Mouse (Mus musculus) stomach, embryonic 15.5 days (tissue): ENCODE results near the gene Gpr149. TPM values are rescaled to one million over a fixed set of nuclear protein-coding genes. Genes with fewer than 3 reads are reported as not detected.

Experiments used
- ATAC-seq: fragments of 200-750 bp; cut with Nextera tagmentation; 2 replicates; pipeline ENCODE4 v1.8.0; 2017; ENCODE audit warnings: low read depth, moderate number of reproducible peaks, moderate TSS enrichment; ENCODE audit not compliant: insufficient read depth, low FRiP score
- H3K27ac ChIP-seq: fragments of 300-500 bp; sonication (generic); 2 replicates; pipeline ENCODE4 v1.5.1; 2015; ENCODE audit warnings: mild to moderate bottlenecking, inconsistent platforms
- H3K27me3 ChIP-seq: fragments of 300-500 bp; sonication (generic); replicated peaks from 2 replicates; pipeline ENCODE4 v1.6.1; 2015; ENCODE audit warnings: inconsistent platforms
- H3K36me3 ChIP-seq: fragments of 300-500 bp; sonication (generic); 2 replicates; pipeline ENCODE4 v1.6.1; 2015; ENCODE audit warnings: inconsistent platforms
- H3K4me1 ChIP-seq: fragments of 300-500 bp; sonication (generic); 2 replicates; pipeline ENCODE4 v1.6.1; 2015; ENCODE audit warnings: inconsistent platforms
- H3K4me2 ChIP-seq: fragments of 300-500 bp; sonication (generic); 2 replicates; pipeline ENCODE4 v1.6.1; 2015; ENCODE audit warnings: mild to moderate bottlenecking, inconsistent platforms
- H3K4me3 ChIP-seq: fragments of 300-500 bp; sonication (generic); replicated peaks from 2 replicates; pipeline ENCODE4 v1.5.1; 2015; ENCODE audit warnings: inconsistent platforms
- H3K9ac ChIP-seq: fragments of 300-500 bp; sonication (generic); 2 replicates; pipeline ENCODE4 v1.6.1; 2015; ENCODE audit warnings: inconsistent platforms
- H3K9me3 ChIP-seq: fragments of 300-500 bp; sonication (generic); 2 replicates; pipeline ENCODE4 v1.6.1; 2016; ENCODE audit warnings: inconsistent platforms
- WGBS: fragments of 180-500 bp; shearing (Covaris S2); methylation state at CpG from one replicate; pipeline ENCODE4 v1.1.7; 2015; 5-methylcytosine and 5-hydroxymethylcytosine counted together
- polyA plus RNA-seq: library from polyadenylated mRNA; unstranded; fragments of >200 nt; fragmentation: Nextera tagmentation; extraction: Ambion mirVana; gene quantifications from 2 replicates; pipeline ENCODE4 v1.2.1, GENCODE M21; 2015

Gpr149 gene
- 0.05 and 0.13 TPM in 2 replicates for polyA plus RNA-seq

DNA sequence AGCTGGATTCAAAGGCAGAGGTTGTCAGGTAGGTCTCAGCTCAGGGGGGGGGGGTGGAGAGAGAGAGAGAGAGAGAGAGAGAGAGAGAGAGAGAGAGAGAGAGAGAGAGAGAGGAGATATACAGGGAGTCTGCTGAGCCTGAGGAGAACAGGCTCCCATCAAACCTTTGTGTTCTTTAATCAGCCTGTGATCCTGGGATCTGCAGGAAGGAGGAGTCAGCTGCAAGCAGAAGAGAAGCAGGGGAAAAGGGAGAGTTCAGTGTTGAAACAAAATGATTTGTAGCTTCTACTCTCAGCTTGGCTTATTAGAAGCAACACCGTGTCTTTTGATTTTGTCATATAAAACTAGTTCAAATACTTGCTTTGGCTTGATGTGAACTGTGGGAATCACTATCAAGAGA is at the start of gene Gpr149:
Gene Gpr149 (minus strand): TSS at position 168 of the 400 bp plus-strand sequence.
- peak within 1 kb of the TSS; percentile 38 for H3K4me3 ChIP-seq
- no peak within 1 kb of the TSS for H3K9ac ChIP-seq
- peaks cover 7% of the 10 kb centered on the region; the same call in 1 of the 2 replicates for H3K27me3 ChIP-seq
- 64% methylated on average over 1 of the region's 1 CpGs for WGBS
- ATAC-seq: no peak
- H3K27ac ChIP-seq: no peak within 1 kb of the TSS
- peak within 1 kb of the TSS; percentile 77 for H3K4me2 ChIP-seq
- H3K4me1 ChIP-seq: no peaks in the 10 kb centered on the region
- no peaks in the 10 kb centered on the region for H3K9me3 ChIP-seq
- no peaks in the 10 kb centered on the region for H3K36me3 ChIP-seq

DNA sequence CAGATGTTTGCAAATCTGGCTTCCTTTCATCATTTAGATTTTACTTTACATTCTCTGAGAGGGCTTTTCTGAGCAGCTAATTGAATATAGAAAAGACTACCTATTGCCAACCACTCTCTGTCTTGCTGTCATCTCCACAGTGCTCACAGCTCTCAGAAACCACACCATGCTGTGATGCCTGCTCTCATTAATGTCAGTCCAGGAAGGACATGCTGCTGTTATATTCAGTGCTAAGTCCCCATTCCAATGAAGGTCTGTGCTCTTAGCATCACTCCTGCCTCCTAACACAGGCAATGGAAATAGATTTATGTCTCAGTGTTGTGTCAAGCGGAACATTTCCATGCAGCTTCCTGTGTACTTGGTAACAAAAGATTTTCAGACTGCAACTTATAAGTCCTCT is 45.6 kb upstream of the Gpr149 start:
- H3K9me3 ChIP-seq: no peaks in the 10 kb centered on the region
- H3K4me2 ChIP-seq: no peak overlapping the region
- 80% methylated on average over 1 of the region's 1 CpGs for WGBS
- H3K27me3 ChIP-seq: no peaks in the 10 kb centered on the region
- no peaks in the 10 kb centered on the region for H3K4me1 ChIP-seq
- no peaks in the 10 kb centered on the region for H3K36me3 ChIP-seq
- H3K9ac ChIP-seq: no peak overlapping the region
- H3K27ac ChIP-seq: no peak overlapping the region
- ATAC-seq: no peak
- H3K4me3 ChIP-seq: no peak overlapping the region

DNA sequence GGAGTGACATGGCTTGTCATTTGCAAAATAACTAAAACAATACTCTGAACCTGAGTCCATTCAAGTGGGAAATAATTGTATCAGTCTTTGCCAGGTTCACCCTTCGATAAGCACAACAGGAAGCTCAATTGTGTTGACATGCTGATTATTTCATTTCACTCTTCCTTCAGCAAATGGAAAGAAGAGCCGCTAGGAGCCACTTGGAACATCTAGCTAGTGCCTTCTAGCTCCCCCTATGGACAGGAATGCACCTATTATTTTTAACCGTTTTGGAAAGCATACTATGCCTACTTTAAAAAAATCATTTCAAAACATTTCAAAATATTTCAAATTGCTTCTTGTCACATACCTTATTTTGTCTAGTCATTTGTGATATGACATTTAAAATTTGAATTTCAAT is 5.9 kb upstream of the Gpr149 start:
- 57% methylated on average over 3 of the region's 3 CpGs for WGBS
- Histone ChIP-seq H3K9me3 (no peaks in the 10 kb centered on the region), H3K9ac (no peak overlapping the region), H3K27me3 (no peaks in the 10 kb centered on the region), H3K4me2 (no peak overlapping the region), H3K27ac (no peak overlapping the region), H3K36me3 (no peaks in the 10 kb centered on the region), H3K4me1 (no peaks in the 10 kb centered on the region), H3K4me3 (no peak overlapping the region)
- ATAC-seq: no peak

DNA sequence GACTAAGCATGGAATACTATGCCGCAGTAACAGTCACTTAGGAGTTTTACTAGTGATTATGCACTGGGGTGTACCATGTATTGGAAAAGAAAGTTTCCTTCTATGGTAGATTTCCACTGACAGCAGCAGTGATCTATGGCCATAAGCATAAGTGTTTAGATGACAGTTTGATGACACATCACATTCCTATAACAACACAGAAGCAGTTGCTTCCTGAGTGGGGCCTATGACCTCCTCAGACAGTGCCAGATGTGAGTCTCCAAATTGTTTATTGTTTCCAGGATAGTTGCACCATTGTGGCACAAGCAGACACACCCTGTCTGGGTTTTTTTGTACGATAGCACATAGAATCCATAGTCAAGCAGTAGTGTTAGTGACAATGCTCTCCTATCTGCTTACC is 991 bp upstream of the Gpr149 start:
- WGBS: 77% methylated on average over 2 of the region's 2 CpGs
- Histone ChIP-seq H3K9me3 (no peaks in the 10 kb centered on the region), H3K4me2 (no peak overlapping the region), H3K4me3 (no peak overlapping the region), H3K4me1 (no peaks in the 10 kb centered on the region), H3K36me3 (no peaks in the 10 kb centered on the region), H3K27me3 (peaks cover 7% of the 10 kb centered on the region; the same call in 1 of the 2 replicates), H3K27ac (no peak overlapping the region), H3K9ac (no peak overlapping the region)
- no peak for ATAC-seq

DNA sequence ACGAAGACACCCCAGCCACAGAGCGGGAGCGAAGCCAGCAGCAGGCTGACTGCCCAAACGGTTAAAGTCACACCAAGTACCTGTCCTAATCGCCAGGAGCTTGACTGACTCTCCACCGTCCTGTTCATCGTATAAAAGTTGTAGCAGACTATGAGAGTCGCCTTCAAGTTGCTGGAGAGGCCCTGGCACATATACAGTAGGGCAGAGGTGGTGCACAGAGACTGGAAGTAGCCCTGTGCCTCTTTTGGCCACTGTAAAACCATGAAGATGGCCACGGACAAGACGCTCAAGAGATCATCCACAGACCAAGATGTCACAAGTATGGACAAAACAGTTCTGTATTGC is 921 bp downstream of the Gpr149 start:
- no peaks in the 10 kb centered on the region for H3K9me3 ChIP-seq
- no peaks in the 10 kb centered on the region for H3K4me1 ChIP-seq
- H3K27ac ChIP-seq: no peak overlapping the region
- H3K4me3 ChIP-seq: peak overlapping the region; percentile 38
- H3K4me2 ChIP-seq: peak overlapping the region; percentile 77
- peaks cover 7% of the 10 kb centered on the region; the same call in 1 of the 2 replicates for H3K27me3 ChIP-seq
- H3K36me3 ChIP-seq: no peaks in the 10 kb centered on the region
- no peak for ATAC-seq
- 17% methylated on average over 10 of the region's 10 CpGs for WGBS
- no peak overlapping the region for H3K9ac ChIP-seq

DNA sequence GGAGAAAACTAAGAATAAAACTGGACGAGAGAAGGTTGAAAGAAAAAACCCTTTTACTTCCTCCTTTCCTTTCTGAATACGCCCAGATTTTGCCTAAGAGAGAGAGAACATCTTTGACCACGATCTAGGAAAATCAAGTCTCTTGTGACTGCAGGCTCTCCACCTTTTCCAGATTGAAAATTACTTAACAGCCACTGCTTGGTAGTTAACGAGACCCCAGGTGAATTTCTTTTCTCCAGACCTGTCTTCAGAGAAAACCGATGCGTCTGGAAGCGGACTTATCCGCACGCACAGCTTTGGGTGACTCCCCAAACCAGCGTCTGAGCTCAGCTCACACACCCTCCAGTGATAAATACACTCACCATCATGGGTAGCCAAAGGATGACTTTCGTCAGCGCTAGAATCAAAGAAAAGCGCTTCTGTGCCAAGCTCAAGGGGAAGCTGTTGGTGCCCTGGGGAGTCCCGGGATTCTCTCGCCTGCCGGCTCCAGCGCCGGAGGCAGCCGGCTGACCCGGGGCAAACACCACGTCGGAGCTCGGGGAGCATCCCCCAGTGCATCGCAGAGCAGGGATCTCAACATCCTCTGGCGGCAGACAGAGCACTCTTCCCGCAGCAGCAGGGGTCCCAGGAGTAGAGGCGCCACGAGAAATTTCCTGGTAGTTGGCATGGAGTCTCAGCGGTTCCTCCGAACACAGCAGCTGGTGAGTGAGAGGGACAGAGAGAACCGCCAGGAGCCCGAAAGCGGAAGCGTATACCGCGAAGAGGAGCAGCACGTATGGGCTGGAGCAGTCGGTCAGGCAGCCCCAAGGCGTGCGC is 1.5 kb downstream of the Gpr149 start:
- no peaks in the 10 kb centered on the region for H3K4me1 ChIP-seq
- no peak for ATAC-seq
- H3K9me3 ChIP-seq: no peaks in the 10 kb centered on the region
- no peaks in the 10 kb centered on the region for H3K36me3 ChIP-seq
- H3K4me3 ChIP-seq: peak overlapping the region; percentile 38
- H3K4me2 ChIP-seq: peak overlapping the region; percentile 77
- WGBS: under 1% methylated on average over 40 of the region's 40 CpGs
- no peak overlapping the region for H3K9ac ChIP-seq
- H3K27ac ChIP-seq: no peak overlapping the region
- H3K27me3 ChIP-seq: peaks cover 7% of the 10 kb centered on the region; the same call in 1 of the 2 replicates

DNA sequence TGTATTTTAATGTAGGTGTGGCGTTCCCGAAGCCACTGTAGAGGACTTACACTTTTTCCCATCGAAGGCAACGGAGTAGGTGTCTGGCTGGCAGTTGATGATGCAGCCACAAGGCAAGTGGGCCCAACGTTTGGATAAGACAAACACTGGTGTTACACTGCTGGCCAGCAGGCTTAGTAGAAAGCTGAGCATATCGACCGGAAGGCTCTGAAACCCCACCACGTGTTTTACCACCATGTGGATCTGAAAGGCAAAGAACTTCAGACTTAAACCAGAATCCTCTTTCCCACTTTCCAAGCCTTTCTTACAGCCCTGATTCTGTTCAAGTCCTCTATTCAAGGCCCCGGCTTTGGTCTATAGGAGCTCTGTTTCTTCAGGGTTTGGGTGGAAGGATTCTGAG is 2.5 kb downstream of the Gpr149 start:
- H3K27me3 ChIP-seq: peaks cover 7% of the 10 kb centered on the region; the same call in 1 of the 2 replicates
- H3K9me3 ChIP-seq: no peaks in the 10 kb centered on the region
- ATAC-seq: no peak
- peak overlapping the region; percentile 77; the same call in 1 of the 2 replicates for H3K4me2 ChIP-seq
- no peaks in the 10 kb centered on the region for H3K4me1 ChIP-seq
- H3K9ac ChIP-seq: no peak overlapping the region
- H3K27ac ChIP-seq: no peak overlapping the region
- WGBS: 66% methylated on average over 9 of the region's 9 CpGs
- no peaks in the 10 kb centered on the region for H3K36me3 ChIP-seq
- no peak overlapping the region for H3K4me3 ChIP-seq

DNA sequence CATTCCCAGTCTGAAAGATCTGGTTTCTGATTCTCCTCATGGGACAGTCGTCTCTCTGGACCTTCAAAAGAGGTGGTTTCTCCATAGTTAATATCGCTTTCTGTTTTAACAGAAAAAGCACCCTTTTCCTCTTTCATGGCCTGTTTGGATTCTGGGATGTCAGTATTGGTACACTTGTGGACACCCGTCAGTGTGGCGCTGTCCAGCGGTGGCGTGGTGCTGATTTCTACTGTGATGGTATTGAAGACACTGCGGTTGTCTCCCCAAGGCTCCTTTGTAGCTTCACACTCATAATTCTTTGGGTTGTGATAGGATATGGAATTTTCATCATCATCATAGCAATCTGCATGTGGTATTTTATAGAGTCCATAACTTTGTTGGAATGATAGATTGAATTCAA is 10.1 kb downstream of the Gpr149 start:
- 19% methylated on average over 7 of the region's 7 CpGs for WGBS
- Histone ChIP-seq H3K36me3 (no peaks in the 10 kb centered on the region), H3K27me3 (no peaks in the 10 kb centered on the region), H3K4me3 (no peak overlapping the region), H3K9ac (no peak overlapping the region), H3K9me3 (no peaks in the 10 kb centered on the region), H3K27ac (no peak overlapping the region), H3K4me2 (no peak overlapping the region), H3K4me1 (no peaks in the 10 kb centered on the region)
- ATAC-seq: no peak

DNA sequence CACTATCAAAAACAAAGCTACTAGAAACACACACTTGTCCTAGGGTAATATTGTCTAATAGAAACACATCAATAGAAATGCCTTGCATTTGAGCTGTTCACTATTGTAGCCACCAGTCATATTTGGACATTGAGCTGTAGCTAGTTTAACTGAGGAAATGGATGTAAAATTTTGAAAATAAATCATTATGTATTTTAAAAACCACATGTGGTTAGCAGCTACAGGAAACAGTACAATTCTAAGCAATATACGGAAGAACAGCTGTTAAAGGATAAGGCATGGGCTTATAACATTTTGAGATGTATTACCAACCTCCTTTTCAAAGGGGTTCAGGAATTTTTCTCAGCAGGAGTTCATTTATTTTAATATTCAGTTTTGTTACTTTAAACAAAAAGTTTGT is 19.9 kb downstream of the Gpr149 start:
- WGBS: 64% methylated on average over 1 of the region's 1 CpGs
- no peak overlapping the region for H3K4me3 ChIP-seq
- no peak for ATAC-seq

DNA sequence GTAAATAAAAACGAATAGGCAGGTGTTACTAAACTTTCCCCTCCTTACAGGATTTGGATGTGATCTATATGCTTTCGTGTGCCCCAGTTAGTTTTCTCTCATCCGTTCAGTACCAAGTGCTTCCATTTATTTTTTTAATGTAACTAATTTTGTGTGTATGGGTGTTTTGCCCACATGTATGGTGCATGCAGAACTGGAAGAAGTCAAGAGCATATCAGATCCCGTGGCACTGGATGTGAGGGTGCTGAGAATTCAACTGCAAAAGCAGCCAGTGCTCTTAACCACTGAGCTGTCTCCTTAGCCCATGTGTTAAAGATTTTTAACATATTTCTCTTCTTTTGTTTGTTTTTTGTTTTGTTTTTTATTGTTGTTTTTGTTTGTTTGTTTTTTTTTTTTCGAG is 77.3 kb downstream of the Gpr149 start:
- H3K9ac ChIP-seq: no peak overlapping the region
- H3K9me3 ChIP-seq: no peaks in the 10 kb centered on the region
- WGBS: 63% methylated on average over 5 of the region's 5 CpGs
- no peaks in the 10 kb centered on the region for H3K4me1 ChIP-seq
- H3K4me3 ChIP-seq: no peak overlapping the region
- no peaks in the 10 kb centered on the region for H3K27me3 ChIP-seq
- no peaks in the 10 kb centered on the region for H3K36me3 ChIP-seq
- H3K4me2 ChIP-seq: no peak overlapping the region
- no peak overlapping the region for H3K27ac ChIP-seq
- ATAC-seq: no peak

More for the DNA sequence above, 19.9 kb downstream of the Gpr149 start:
- Histone ChIP-seq H3K9me3 (no peaks in the 10 kb centered on the region), H3K27ac (no peak overlapping the region), H3K27me3 (no peaks in the 10 kb centered on the region), H3K4me1 (no peaks in the 10 kb centered on the region), H3K4me2 (no peak overlapping the region), H3K9ac (no peak overlapping the region), H3K36me3 (no peaks in the 10 kb centered on the region)

DNA sequence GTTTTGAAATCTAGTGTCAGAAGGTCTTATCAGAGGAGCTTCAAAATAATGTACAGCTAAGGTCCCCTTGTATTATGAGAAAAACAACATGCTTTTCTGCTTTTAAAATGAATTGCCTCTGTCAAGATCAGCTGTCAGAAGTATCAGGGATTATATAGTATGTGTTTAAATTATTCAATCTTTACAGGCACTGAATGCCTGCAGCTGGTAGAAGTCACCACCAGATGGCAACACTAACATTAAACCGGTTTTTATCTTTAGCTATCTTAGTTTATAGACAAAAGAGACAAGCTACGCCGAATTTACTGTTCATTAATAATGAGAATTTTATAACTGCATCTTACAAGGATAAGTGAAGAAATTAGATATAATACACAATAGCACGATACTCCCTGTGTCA is 77.8 kb downstream of the Gpr149 start:
- H3K4me2 ChIP-seq: no peak overlapping the region
- no peak overlapping the region for H3K9ac ChIP-seq
- no peaks in the 10 kb centered on the region for H3K27me3 ChIP-seq
- ATAC-seq: no peak
- no peaks in the 10 kb centered on the region for H3K4me1 ChIP-seq
- 30% methylated on average over 4 of the region's 4 CpGs for WGBS
- H3K27ac ChIP-seq: no peak overlapping the region
- no peaks in the 10 kb centered on the region for H3K9me3 ChIP-seq
- H3K36me3 ChIP-seq: no peaks in the 10 kb centered on the region
- H3K4me3 ChIP-seq: no peak overlapping the region

DNA sequence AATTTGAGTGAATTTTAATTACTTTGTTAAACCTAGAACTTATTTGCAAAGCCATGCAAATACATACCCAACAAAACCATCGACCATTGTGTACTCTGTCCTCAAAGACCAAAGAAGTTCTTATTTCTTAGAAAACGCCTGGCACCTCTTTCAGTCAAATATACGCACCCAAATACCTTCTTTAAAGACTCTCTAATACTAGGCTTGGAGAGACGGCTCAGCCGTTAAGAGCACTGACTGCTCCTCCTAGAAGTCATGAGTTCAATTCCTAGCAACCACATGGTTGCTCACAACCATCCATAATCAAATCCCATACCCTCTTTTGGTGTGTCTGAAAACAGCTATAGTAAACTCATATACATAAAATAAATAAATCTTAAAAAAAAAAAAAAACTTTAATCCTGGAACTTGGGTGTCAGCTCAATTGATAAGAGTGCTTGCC is 97.7 kb downstream of the Gpr149 start:
- H3K9me3 ChIP-seq: no peaks in the 10 kb centered on the region
- H3K4me2 ChIP-seq: peak overlapping the region; percentile 50
- H3K9ac ChIP-seq: no peak overlapping the region
- ATAC-seq: no peak
- H3K27ac ChIP-seq: no peak overlapping the region
- H3K4me1 ChIP-seq: 0 out of 2 replicates have a peak, but pooled peaks cover 8% of the 10 kb centered on the region
- peak overlapping the region; percentile 84 for H3K4me3 ChIP-seq
- no peaks in the 10 kb centered on the region for H3K27me3 ChIP-seq
- 40% methylated on average over 5 of the region's 5 CpGs for WGBS
- H3K36me3 ChIP-seq: no peaks in the 10 kb centered on the region
